Mouse (Mus musculus): ENCODE results near the gene Stx11.

Stx11 gene

GRCm38 (mm10) chr10:12915826-12916225 is 48.3 kb downstream of the Stx11 start:
- no peak for DNase-seq (ENCODE audit: low read depth, low spot score)

GRCm38 (mm10) chr10:12914203-12914602 is 49.9 kb downstream of the Stx11 start:
- DNase-seq (ENCODE audit: low read depth, low spot score), result no peak

GRCm38 (mm10) chr10:12911981-12912530 is 52.0 kb downstream of the Stx11 start:
- DNase-seq (ENCODE audit: low read depth, low spot score), result no peak

GRCm38 (mm10) chr10:12911451-12911850 is 52.6 kb downstream of the Stx11 start:
- no peak for DNase-seq (ENCODE audit: low read depth, low spot score)

- no peak for DNase-seq (ENCODE audit: low read depth, low spot score)
Observed at GRCm38 (mm10) chr10:12909891-12910290, 54.2 kb downstream of the Stx11 start.

- no peak for DNase-seq (ENCODE audit: low read depth, low spot score)
Observed at GRCm38 (mm10) chr10:12909179-12909578, 54.9 kb downstream of the Stx11 start.

GRCm38 (mm10) chr10:12904140-12904528 is 60.0 kb downstream of the Stx11 start:
- DNase-seq (ENCODE audit: low read depth, low spot score), result no peak

- DNase-seq (ENCODE audit: low read depth, low spot score), result no peak
Observed at GRCm38 (mm10) chr10:12903440-12904139, 60.5 kb downstream of the Stx11 start.

GRCm38 (mm10) chr10:12899901-12900300 is 64.2 kb downstream of the Stx11 start:
- DNase-seq (ENCODE audit: low read depth, low spot score), result no peak

- no peak for DNase-seq (ENCODE audit: low read depth, low spot score)
Observed at GRCm38 (mm10) chr10:12893339-12893738, 70.8 kb downstream of the Stx11 start.

GRCm38 (mm10) chr10:12888373-12888772 is 75.7 kb downstream of the Stx11 start:
- DNase-seq (ENCODE audit: low read depth, low spot score), result no peak

Measured in WW6 (cell line).